Mouse (Mus musculus) cerebellum, postnatal 4 days (tissue): ENCODE measurements at regions not wholly inside any gene's neighbourhood (a gene's known extent, or its start where the extent isn't known, plus 50 kb on each side); places are given as distances from the start of the nearest gene placed in this dataset.

Experiments used
- DNase-seq, 2 experiments: peaks; one replicate each; pipeline ENCODE4 v3.0.0; 2022; ENCODE audit warnings: low spot score in 2 of 2, mixed read lengths in 1 of 2

DNA sequence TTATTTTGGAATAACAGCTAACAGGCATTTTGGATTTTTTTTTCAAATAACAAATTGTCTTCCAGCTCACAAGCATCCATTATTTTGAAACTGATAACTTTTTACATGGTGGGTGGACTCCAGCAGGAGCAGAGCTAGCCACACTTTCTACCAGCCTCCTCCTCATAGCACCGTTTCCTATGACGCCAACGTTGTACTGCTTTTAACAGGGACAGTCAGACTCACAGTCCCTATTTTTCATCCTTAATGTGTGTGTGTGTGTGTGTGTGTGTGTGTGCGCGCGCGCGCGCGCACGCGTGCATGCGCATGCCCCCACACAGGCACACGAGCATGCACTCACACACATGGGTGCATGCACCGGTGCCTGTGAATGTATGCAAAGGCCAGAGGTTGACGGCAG is 70.5 kb upstream of the S1pr3 start:
- no peak for DNase-seq

DNA sequence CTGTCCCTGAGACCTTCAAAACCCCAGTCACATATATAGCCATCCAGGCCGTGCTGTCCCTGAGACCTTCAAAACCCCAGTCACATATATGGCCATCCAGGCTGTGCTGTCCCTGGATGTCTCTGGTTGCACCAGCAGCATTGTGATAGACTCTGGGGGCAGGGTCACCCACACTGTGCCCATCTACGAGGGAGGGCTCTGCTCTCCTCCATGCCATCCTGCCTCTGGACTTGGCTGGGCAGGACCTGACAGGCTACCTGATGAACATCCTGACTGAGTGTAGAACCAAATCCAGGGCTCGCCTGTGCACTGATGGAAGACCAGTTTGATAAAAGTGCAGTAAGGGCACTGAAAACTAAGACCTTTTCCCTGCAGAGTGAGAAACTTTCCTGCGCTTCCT is 63.1 kb upstream of the S1pr3 start:
- DNase-seq, result no peak

DNA sequence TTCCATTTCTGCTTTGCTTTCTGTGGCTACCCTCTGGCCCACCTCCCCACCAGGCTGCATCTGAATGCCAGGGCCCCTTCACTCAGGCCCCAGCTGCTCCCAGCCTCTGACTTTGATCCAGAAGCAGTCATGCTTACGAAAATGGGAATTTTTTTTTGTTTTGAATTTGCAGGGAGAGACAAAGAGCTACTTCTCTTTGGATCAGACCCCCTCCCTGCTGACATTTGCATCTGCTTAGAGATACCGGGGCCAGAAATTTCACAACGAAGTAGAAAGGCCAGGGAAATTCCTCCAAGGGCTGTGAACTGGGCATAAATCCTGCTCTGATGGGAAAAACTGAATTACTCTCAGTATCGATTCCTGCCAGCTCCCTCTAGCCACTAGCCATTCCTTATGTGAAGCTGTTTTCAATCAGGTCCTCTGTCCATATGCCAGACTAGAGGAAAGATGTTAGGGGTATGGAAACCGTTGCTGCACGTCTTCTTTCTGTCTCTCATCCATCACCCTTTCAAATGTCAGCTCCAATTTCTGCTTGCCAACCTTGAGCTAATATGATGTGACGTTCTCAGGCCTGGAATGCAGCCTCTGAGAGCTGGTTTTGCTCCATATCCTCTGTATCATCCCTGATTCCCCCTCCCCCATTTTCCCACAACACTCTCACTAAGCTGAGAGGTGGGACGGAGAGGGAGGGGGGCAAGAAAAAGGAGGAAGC is 62.4 kb upstream of the S1pr3 start:
- peak in 1 of 2 experiments; percentile 21 for DNase-seq

DNA sequence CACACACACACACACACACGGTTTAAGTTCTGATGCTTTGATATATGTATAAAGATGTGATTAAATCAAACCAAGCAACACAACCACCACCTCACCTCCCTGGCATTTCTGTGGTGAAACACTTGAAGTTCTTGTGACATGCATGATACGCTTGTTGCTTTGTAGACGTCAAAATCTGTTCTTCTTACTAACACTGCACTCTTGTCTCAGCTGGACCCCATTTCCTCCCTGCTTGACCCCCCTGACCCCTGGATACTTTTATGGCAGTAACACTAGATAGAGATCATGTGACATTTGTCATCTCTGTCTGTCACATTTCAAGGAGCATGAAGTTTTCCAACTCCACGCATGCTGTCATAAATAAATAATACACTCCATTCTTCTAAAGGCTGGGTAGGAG is 59.7 kb upstream of the S1pr3 start:
- DNase-seq, result no peak

DNA sequence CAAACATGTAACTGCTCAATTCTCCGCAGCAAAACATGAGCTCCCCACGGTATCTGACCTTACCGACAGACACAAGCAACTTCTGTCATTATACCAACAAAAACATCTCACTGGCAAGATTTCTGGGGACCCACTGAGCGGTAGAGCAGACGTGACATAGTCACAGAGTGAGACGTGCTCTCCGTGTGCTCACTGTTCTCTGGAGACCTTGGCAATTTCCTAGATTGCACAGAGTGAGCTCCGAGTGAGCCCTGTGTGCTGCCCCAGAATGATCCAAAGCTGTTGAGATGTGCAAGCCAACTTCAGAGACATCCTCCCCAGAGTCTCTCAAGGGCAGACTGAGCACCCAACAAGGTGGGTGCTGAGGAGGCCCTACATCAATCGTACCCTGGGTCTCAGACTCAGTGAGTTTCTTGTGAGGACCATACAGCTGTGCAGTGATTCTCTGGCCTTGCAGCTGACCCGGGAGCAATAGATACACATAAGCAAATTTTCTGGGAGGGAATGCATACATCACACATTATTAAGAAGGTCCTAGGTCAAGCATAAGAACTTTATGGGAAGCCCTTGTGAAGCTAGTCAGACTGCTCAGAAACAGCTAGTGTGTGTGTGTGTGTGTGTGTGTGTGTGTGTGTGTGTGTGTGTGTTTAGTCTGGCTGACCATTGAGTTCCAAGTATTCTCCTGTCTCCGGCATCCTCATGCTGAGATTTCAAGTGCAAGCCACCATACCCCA is 58.5 kb upstream of the S1pr3 start:
- no peak for DNase-seq

DNA sequence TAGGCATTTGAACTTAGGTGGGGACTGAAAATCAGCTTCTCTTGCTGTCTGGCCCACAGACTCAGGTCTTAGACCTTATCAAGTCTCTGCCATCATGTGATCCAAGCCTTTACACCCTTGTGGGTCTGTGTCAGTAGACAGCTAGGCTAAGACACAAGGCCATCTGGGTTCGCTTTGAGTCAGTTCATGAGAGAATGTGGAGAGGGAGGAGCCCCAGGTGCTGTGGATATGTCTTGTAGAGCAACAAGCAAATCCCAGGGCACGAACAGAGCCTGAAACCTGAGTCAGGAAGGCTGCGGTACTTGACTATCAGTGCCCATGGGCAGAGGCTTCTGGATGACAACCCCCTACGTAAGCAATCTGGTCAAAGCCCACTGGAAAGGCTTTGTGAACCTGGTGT is 55.6 kb upstream of the S1pr3 start:
- no peak for DNase-seq

DNA sequence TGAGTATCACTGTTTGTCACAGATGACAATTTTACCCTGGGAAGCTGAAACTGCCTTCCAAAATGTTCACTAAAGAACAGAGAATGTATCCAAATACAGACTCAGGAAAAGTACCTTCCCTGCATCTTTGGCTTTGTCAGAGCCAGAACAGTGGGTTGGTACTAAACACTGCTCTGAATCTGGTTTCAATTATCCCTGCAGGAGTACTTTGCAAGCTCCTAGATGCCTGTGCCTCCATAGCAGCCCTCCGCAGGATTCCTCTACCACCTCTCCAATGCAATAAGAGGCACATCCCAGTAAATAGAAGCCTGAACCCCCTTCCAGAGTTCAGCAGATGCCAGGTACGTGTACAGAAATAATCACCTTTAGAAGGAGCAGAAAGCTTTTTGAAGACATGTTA is 52.9 kb upstream of the S1pr3 start:
- no peak for DNase-seq
